Mouse (Mus musculus) embryonic fibroblast, embryonic 13.5 days (primary cell): ENCODE measurements around the gene Il1rap. TPM values are rescaled to one million over a fixed set of nuclear protein-coding genes. Genes with fewer than 3 reads are reported as not detected.

ENCODE experiments used
- H3K27ac ChIP-seq: 2 replicates; pipeline ENCODE4 v1.5.1; 2012; ENCODE audit warnings: low read length, control low read depth, inconsistent platforms; ENCODE audit not compliant: insufficient read depth
- H3K4me1 ChIP-seq: 2 replicates; pipeline ENCODE4 v1.6.1; 2011; ENCODE audit warnings: low read length; ENCODE audit not compliant: control insufficient read depth, insufficient read depth
- H3K4me3 ChIP-seq: 2 replicates; pipeline ENCODE4 v1.5.1; 2011; ENCODE audit warnings: mild to moderate bottlenecking, control low read depth, low read length; ENCODE audit not compliant: insufficient read depth
- CTCF ChIP-seq: IDR thresholded peaks from 2 replicates; pipeline ENCODE4 v1.5.1; 2011; ENCODE audit warnings: mild to moderate bottlenecking, control low read depth, low read length, moderate library complexity, borderline replicate concordance; ENCODE audit not compliant: insufficient read depth
- POLR2A ChIP-seq: IDR thresholded peaks from 2 replicates; pipeline ENCODE4 v1.6.1; 2011; ENCODE audit warnings: low read depth, mild to moderate bottlenecking, control low read depth, low read length, moderate library complexity
- polyA plus RNA-seq: library from polyadenylated mRNA; stranded (reverse); fragments of >200 nt; gene quantifications from 2 replicates; pipeline ENCODE4 v1.2.4, GENCODE M21; 2011; ENCODE audit warnings: low read depth; ENCODE audit not compliant: missing spikeins, insufficient read length

Il1rap gene
- polyA plus RNA-seq, 1 experiment, result 20.4 TPM

- no peak overlapping the region for H3K27ac ChIP-seq
- no peak for TF ChIP-seq POLR2A
- no peak for TF ChIP-seq CTCF
- H3K4me1 ChIP-seq, result peaks cover 5% of the 10 kb centered on the region; the same call in 1 of the 2 replicates
- no peak overlapping the region for H3K4me3 ChIP-seq
Observed at GRCm38 (mm10) chr16:26608003-26608402, 26.5 kb downstream of the Il1rap start.

GRCm38 (mm10) chr16:26610508-26610907, 29.0 kb downstream of the Il1rap start:
- no peak for TF ChIP-seq POLR2A
- TF ChIP-seq CTCF, result no peak
- Histone ChIP-seq H3K27ac (no peak overlapping the region), H3K4me3 (no peak overlapping the region), H3K4me1 (no peaks in the 10 kb centered on the region)

DNA sequence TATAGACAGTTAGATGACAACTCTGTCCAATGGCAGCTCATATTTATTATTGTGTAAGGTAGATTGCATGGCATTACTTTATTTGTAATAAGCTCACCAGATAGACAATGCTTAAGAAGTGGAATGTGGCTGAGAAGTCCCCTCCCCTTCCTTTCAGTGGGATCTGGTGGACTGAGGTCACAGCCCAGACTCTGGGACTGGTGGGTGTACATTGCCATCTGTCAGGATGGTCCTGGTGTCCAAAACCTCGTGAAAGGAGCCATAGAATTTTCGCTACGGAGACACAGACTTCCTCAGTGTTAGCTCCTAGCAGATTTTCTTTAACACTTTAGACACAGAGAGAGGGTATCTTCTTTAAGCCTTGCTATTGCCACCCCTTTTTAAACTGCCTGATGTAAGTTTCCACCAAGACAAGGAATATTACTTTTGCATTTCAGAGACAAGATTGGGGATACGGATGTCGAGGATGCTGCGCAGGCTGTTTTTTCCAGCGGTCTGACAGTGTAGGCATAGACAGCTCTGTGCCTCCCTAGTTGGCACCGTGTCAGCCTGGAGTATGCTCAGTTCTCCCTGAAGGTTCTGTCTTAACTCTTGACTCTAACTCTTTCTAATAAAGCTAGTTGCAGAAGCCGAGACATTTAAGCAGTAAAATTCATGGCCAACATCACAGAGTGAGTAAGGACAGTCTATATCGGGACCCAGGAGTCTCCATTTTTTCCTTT, 31.2 kb downstream of the Il1rap start:
- no peak overlapping the region for H3K27ac ChIP-seq
- no peaks in the 10 kb centered on the region for H3K4me1 ChIP-seq
- no peak for TF ChIP-seq POLR2A
- no peak for TF ChIP-seq CTCF
- no peak overlapping the region for H3K4me3 ChIP-seq

- Histone ChIP-seq H3K27ac (peak overlapping the region; percentile 85), H3K4me3 (no peak overlapping the region), H3K4me1 (peaks cover 10% of the 10 kb centered on the region)
- TF ChIP-seq CTCF (no peak), POLR2A (no peak)
Observed at GRCm38 (mm10) chr16:26623141-26623540, 41.6 kb downstream of the Il1rap start.

- TF ChIP-seq CTCF (no peak), POLR2A (no peak)
- no peak overlapping the region for H3K4me3 ChIP-seq
- H3K27ac ChIP-seq, result peak overlapping the region; percentile 30; the same call in 1 of the 2 replicates
- peaks cover 10% of the 10 kb centered on the region for H3K4me1 ChIP-seq
Observed at GRCm38 (mm10) chr16:26626065-26626464, 44.6 kb downstream of the Il1rap start.

GRCm38 (mm10) chr16:26634800-26635199, 53.3 kb downstream of the Il1rap start:
- TF ChIP-seq POLR2A (no peak), CTCF (no peak)
- no peak overlapping the region for H3K4me3 ChIP-seq
- no peak overlapping the region for H3K27ac ChIP-seq
- H3K4me1 ChIP-seq, result no peaks in the 10 kb centered on the region

DNA sequence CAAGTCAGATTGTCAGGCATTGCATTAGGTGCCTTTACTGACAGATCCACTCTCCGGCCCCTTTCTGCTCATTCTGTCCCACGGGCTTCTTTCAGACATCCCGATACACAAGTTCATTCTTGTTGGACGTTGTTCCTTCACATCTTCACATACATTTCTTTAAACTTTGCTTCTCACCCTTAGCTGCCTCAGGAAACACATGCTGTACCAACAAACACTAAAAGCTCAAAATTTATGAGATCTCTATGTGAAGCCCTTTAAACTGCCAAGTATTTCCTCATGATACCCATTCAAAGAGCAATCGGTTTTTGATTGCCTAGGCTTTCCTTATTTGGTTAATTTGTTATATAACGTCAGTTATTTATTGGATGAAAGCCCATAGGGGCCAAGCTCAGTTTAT, 61.6 kb downstream of the Il1rap start:
- Histone ChIP-seq H3K27ac (no peak overlapping the region), H3K4me1 (peaks cover 7% of the 10 kb centered on the region), H3K4me3 (no peak overlapping the region)
- TF ChIP-seq CTCF, result no peak
- TF ChIP-seq POLR2A, result no peak

GRCm38 (mm10) chr16:26646066-26646465, 64.6 kb downstream of the Il1rap start:
- H3K27ac ChIP-seq, result peak overlapping the region; percentile 58; the same call in 1 of the 2 replicates
- no peak overlapping the region for H3K4me3 ChIP-seq
- H3K4me1 ChIP-seq, result peaks cover 7% of the 10 kb centered on the region
- TF ChIP-seq POLR2A (no peak), CTCF (no peak)

DNA sequence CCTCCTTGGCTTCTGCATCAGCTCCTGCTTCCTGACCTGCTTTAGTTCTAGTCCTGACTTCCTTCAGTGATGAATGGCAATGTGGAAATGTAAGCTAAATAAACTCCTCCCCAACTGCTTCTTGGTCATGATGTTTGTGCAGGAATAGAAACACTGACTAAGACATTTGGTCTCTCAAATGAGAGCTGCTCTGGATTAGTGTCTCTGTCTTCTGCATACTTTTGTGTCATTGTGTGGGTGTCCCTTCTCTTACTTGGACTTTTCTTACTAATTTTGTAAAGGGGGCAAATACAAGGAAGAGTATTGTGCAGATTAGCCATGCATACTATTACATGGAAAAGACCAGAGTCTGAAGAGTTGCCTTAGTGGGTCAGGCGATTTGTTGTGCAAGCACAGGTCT, 65.5 kb downstream of the Il1rap start:
- H3K4me1 ChIP-seq, result peaks cover 7% of the 10 kb centered on the region
- TF ChIP-seq CTCF, result no peak
- no peak for TF ChIP-seq POLR2A

GRCm38 (mm10) chr16:26662722-26663436, 81.4 kb downstream of the Il1rap start:
- Histone ChIP-seq H3K4me3 (no peak overlapping the region), H3K27ac (no peak overlapping the region), H3K4me1 (no peaks in the 10 kb centered on the region)
- TF ChIP-seq CTCF (no peak), POLR2A (no peak)

More for the DNA sequence above, 65.5 kb downstream of the Il1rap start:
- Histone ChIP-seq H3K4me3 (no peak overlapping the region), H3K27ac (no peak overlapping the region)
